Mouse (Mus musculus) G1E (cell line): ENCODE data around the gene Flywch1. TPM values are rescaled to one million over a fixed set of nuclear protein-coding genes. Genes with fewer than 3 reads are reported as not detected.

Experiments used
- ATAC-seq: 2 replicates; pipeline ENCODE4 v1.8.0; 2016; ENCODE audit warnings: mild to moderate bottlenecking; ENCODE audit not compliant: insufficient number of reproducible peaks, poor library complexity, low FRiP score, severe bottlenecking; ENCODE audit errors: extremely low read depth
- DNase-seq: peaks from one replicate; pipeline ENCODE4 v3.0.0; 2012; ENCODE audit warnings: low spot score
- H3K27me3 ChIP-seq: 2 replicates; pipeline ENCODE4 v1.6.1; 2012; ENCODE audit warnings: mild to moderate bottlenecking, low read length, inconsistent platforms; ENCODE audit not compliant: insufficient read depth
- H3K36me3 ChIP-seq: replicated peaks from 2 replicates; pipeline ENCODE3; 2012; ENCODE audit warnings: mild to moderate bottlenecking, inconsistent platforms
- H3K4me1 ChIP-seq: 2 replicates; pipeline ENCODE4 v1.6.1; 2012; ENCODE audit warnings: low read depth, low read length, inconsistent platforms, mixed read lengths; ENCODE audit not compliant: insufficient read depth
- H3K4me3 ChIP-seq: 2 replicates; pipeline ENCODE4 v1.5.1; 2012; ENCODE audit warnings: low read depth, mild to moderate bottlenecking, inconsistent platforms, low read length, moderate library complexity, mixed read lengths
- H3K9me3 ChIP-seq: replicated peaks from 2 replicates; pipeline ENCODE4 v1.6.1; 2012; ENCODE audit warnings: inconsistent platforms
- CTCF ChIP-seq: IDR thresholded peaks from 2 replicates; pipeline ENCODE4 v1.5.1; 2012; ENCODE audit warnings: low read depth, low read length, inconsistent platforms, mixed read lengths
- GATA1 ChIP-seq: IDR thresholded peaks from 2 replicates; pipeline ENCODE4 v1.6.1; 2012; ENCODE audit warnings: borderline replicate concordance, low read length, inconsistent platforms, mixed read lengths
- GATA2 ChIP-seq: IDR thresholded peaks from 2 replicates; pipeline ENCODE4 v1.6.1; 2012; ENCODE audit warnings: low read depth, low read length, inconsistent platforms, borderline replicate concordance
- POLR2AphosphoS5 ChIP-seq: IDR thresholded peaks from 2 replicates; pipeline ENCODE4 v1.6.1; 2012; ENCODE audit warnings: low read depth, low read length, inconsistent platforms; ENCODE audit not compliant: insufficient replicate concordance
- TAL1 ChIP-seq: conservative IDR thresholded peaks from 2 replicates; pipeline ENCODE4 v1.6.1; 2012; ENCODE audit warnings: low read depth, low read length, inconsistent platforms, mixed read lengths
- polyA plus RNA-seq: library from polyadenylated mRNA; stranded (reverse); fragments of >175 nt; gene quantifications from 2 replicates; pipeline ENCODE4 v1.2.3, GENCODE M21; 2012
- total RNA-seq, 2 experiments: library from RNA; stranded (forward) in 1 of 2; stranded (reverse) in 1 of 2; fragments of 200-1000 nt in 1 of 2; fragments of >200 nt in 1 of 2; fragmentation: Nextera tagmentation in 1 of 2; gene quantifications; 2 replicates each; pipeline ENCODE4 v1.2.3; 2014 to 2017

Gene Flywch1
- total and polyA plus RNA-seq, 3 experiments: 14.1 to 44.6 (median 22.3) TPM

- ATAC-seq (no peak), DNase-seq (no peak)
- H3K9me3 ChIP-seq: no peaks in the 10 kb centered on the region
- peaks cover 12% of the 10 kb centered on the region for H3K36me3 ChIP-seq
- H3K4me3 ChIP-seq: no peak overlapping the region
- peaks cover 83% of the 10 kb centered on the region for H3K27me3 ChIP-seq
- H3K4me1 ChIP-seq: peaks cover 52% of the 10 kb centered on the region
- TF ChIP-seq TAL1 (no peak), CTCF (no peak), POLR2AphosphoS5 (no peak), GATA2 (no peak), GATA1 (no peak)
Measured at GRCm38 (mm10) chr17:23741359-23742209, 29.8 kb downstream of the Flywch1 start.

GRCm38 (mm10) chr17:23740598-23741021 is 30.8 kb downstream of the Flywch1 start, which contains the start of gene Paqr4:
Gene Paqr4, minus strand, starts transcription at chr17:23740867.
- ATAC-seq: peak; percentile 24; the same call in 1 of the 2 replicates
- peaks cover 75% of the 10 kb centered on the region for H3K27me3 ChIP-seq
- H3K9me3 ChIP-seq: no peaks in the 10 kb centered on the region
- TF ChIP-seq CTCF (no peak), POLR2AphosphoS5 (no peak), GATA1 (no peak)
- H3K4me3 ChIP-seq: peak within 1 kb of the TSS; percentile 70
- H3K4me1 ChIP-seq: peaks cover 43% of the 10 kb centered on the region
- no peak for DNase-seq
- peaks cover 22% of the 10 kb centered on the region for H3K36me3 ChIP-seq

- no peaks in the 10 kb centered on the region for H3K9me3 ChIP-seq
- TF ChIP-seq GATA2: no peak
- peaks cover 38% of the 10 kb centered on the region for H3K4me1 ChIP-seq
- H3K4me3 ChIP-seq: peak overlapping the region; percentile 70
- DNase-seq (peak; percentile 65), ATAC-seq (peak; percentile 78)
- H3K36me3 ChIP-seq: peaks cover 26% of the 10 kb centered on the region
- H3K27me3 ChIP-seq: peaks cover 70% of the 10 kb centered on the region
Measured at GRCm38 (mm10) chr17:23740136-23740584, 31.2 kb downstream of the Flywch1 start.

- H3K9me3 ChIP-seq: no peaks in the 10 kb centered on the region
- TF ChIP-seq CTCF: no peak
- no peak for TF ChIP-seq GATA1
- TF ChIP-seq TAL1: no peak
- TF ChIP-seq GATA2: no peak
- no peak for TF ChIP-seq POLR2AphosphoS5
- DNase-seq (no peak), ATAC-seq (no peak)
- peak overlapping the region; percentile 70 for H3K4me3 ChIP-seq
- peaks cover 33% of the 10 kb centered on the region for H3K36me3 ChIP-seq
- peaks cover 63% of the 10 kb centered on the region for H3K27me3 ChIP-seq
- H3K4me1 ChIP-seq: peaks cover 31% of the 10 kb centered on the region
Measured at GRCm38 (mm10) chr17:23739202-23740135, 31.9 kb downstream of the Flywch1 start.

- no peak for TF ChIP-seq POLR2AphosphoS5
- no peak for TF ChIP-seq CTCF
- no peak for TF ChIP-seq GATA2
- TF ChIP-seq TAL1: no peak
- no peak for TF ChIP-seq GATA1
- peaks cover 39% of the 10 kb centered on the region for H3K36me3 ChIP-seq
- no peak overlapping the region for H3K4me3 ChIP-seq
- no peaks in the 10 kb centered on the region for H3K9me3 ChIP-seq
- ATAC-seq (no peak), DNase-seq (no peak)
- H3K4me1 ChIP-seq: peaks cover 30% of the 10 kb centered on the region
- H3K27me3 ChIP-seq: peaks cover 59% of the 10 kb centered on the region
Measured at GRCm38 (mm10) chr17:23738836-23739201, 32.6 kb downstream of the Flywch1 start.

GRCm38 (mm10) chr17:23737493-23738445 is 33.6 kb downstream of the Flywch1 start:
- no peaks in the 10 kb centered on the region for H3K9me3 ChIP-seq
- peaks cover 50% of the 10 kb centered on the region for H3K27me3 ChIP-seq
- H3K4me1 ChIP-seq: peaks cover 25% of the 10 kb centered on the region
- 0 out of 2 replicates have a peak overlapping the region, but pooled peaks have one; percentile 5 for H3K4me3 ChIP-seq
- ATAC-seq: no peak
- DNase-seq: no peak
- H3K36me3 ChIP-seq: peaks cover 49% of the 10 kb centered on the region
- TF ChIP-seq TAL1 (no peak), GATA1 (no peak), GATA2 (no peak), CTCF (no peak), POLR2AphosphoS5 (no peak)
